Mouse (Mus musculus) testis, adult 2 months (tissue): Measurements from ENCODE around the gene Zbtb7b. TPM values are rescaled to one million over a fixed set of nuclear protein-coding genes. Genes with fewer than 3 reads are reported as not detected.

Experiments used
- H3K27ac ChIP-seq: fragments of 200-500 bp; 2 replicates; pipeline ENCODE4 v1.5.1; 2012; ENCODE audit warnings: low read depth, low read length; ENCODE audit not compliant: control insufficient read depth, insufficient read depth
- H3K27me3 ChIP-seq: fragments of 200-500 bp; 2 replicates; pipeline ENCODE4 v1.6.1; 2012; ENCODE audit warnings: mild to moderate bottlenecking, low read length, moderate library complexity; ENCODE audit not compliant: control insufficient read depth, insufficient read depth
- H3K36me3 ChIP-seq: fragments of 200-500 bp; 2 replicates; pipeline ENCODE4 v1.6.1; 2012; ENCODE audit warnings: mild to moderate bottlenecking, low read length; ENCODE audit not compliant: control insufficient read depth, insufficient read depth
- H3K4me1 ChIP-seq: fragments of 200-500 bp; 2 replicates; pipeline ENCODE4 v1.6.1; 2012; ENCODE audit warnings: low read length; ENCODE audit not compliant: control insufficient read depth, insufficient read depth
- H3K4me3 ChIP-seq: fragments of 200-500 bp; 2 replicates; pipeline ENCODE4 v1.5.1; 2012; ENCODE audit warnings: low read depth, mild to moderate bottlenecking, low read length, moderate library complexity, mixed read lengths; ENCODE audit not compliant: control insufficient read depth
- CTCF ChIP-seq: fragments of 200-500 bp; IDR thresholded peaks from 2 replicates; pipeline ENCODE4 v1.5.1; 2012; ENCODE audit warnings: low read depth, mild to moderate bottlenecking, inconsistent platforms, low read length, moderate library complexity; ENCODE audit not compliant: control insufficient read depth, insufficient read depth, insufficient replicate concordance
- POLR2A ChIP-seq: fragments of 200-500 bp; IDR thresholded peaks from 2 replicates; pipeline ENCODE4 v1.6.1; 2012; ENCODE audit warnings: low read depth, mild to moderate bottlenecking, inconsistent platforms, low read length, moderate library complexity; ENCODE audit not compliant: control insufficient read depth
- polyA plus RNA-seq: library from polyadenylated mRNA; depleted of rRNA; stranded (reverse); fragments of >200 nt; gene quantifications from 2 replicates; pipeline ENCODE4 v1.2.3, GENCODE M21; 2012

Gene Zbtb7b
- polyA plus RNA-seq, 1 experiment: 4.4 TPM

- no peaks in the 10 kb centered on the region for H3K36me3 ChIP-seq
- H3K27ac ChIP-seq: no peak overlapping the region
- H3K27me3 ChIP-seq: no peaks in the 10 kb centered on the region
- TF ChIP-seq CTCF (no peak), POLR2A (no peak)
- no peak overlapping the region for H3K4me3 ChIP-seq
- peaks cover 9% of the 10 kb centered on the region for H3K4me1 ChIP-seq
These were observed 6.9 kb downstream of the Zbtb7b start for GRCm38 (mm10) chr3:89387632-89388031.

GRCm38 (mm10) chr3:89386438-89387420 is 7.8 kb downstream of the Zbtb7b start:
- H3K27ac ChIP-seq: no peak overlapping the region
- TF ChIP-seq POLR2A (no peak), CTCF (no peak)
- H3K4me1 ChIP-seq: peaks cover 9% of the 10 kb centered on the region
- H3K4me3 ChIP-seq: no peak overlapping the region
- no peaks in the 10 kb centered on the region for H3K27me3 ChIP-seq
- H3K36me3 ChIP-seq: no peaks in the 10 kb centered on the region

- H3K27me3 ChIP-seq: no peaks in the 10 kb centered on the region
- TF ChIP-seq POLR2A (no peak), CTCF (no peak)
- H3K4me1 ChIP-seq: peaks cover 3% of the 10 kb centered on the region; the same call in 1 of the 2 replicates
- no peaks in the 10 kb centered on the region for H3K36me3 ChIP-seq
- no peak overlapping the region for H3K27ac ChIP-seq
- H3K4me3 ChIP-seq: no peak overlapping the region
These were observed 9.1 kb downstream of the Zbtb7b start for GRCm38 (mm10) chr3:89385451-89385850.

- Histone ChIP-seq H3K27me3 (no peaks in the 10 kb centered on the region), H3K27ac (no peak overlapping the region), H3K4me3 (no peak overlapping the region), H3K4me1 (no peaks in the 10 kb centered on the region; the same call in 1 of the 2 replicates), H3K36me3 (no peaks in the 10 kb centered on the region)
- no peak for TF ChIP-seq POLR2A
- no peak for TF ChIP-seq CTCF
These were observed 10.1 kb downstream of the Zbtb7b start for GRCm38 (mm10) chr3:89384331-89385076.

- no peak overlapping the region for H3K27ac ChIP-seq
- no peak overlapping the region for H3K4me3 ChIP-seq
- H3K27me3 ChIP-seq: no peaks in the 10 kb centered on the region
- no peaks in the 10 kb centered on the region; the same call in 1 of the 2 replicates for H3K4me1 ChIP-seq
- no peak for TF ChIP-seq POLR2A
- TF ChIP-seq CTCF: no peak
- no peaks in the 10 kb centered on the region for H3K36me3 ChIP-seq
These were observed 10.8 kb downstream of the Zbtb7b start for GRCm38 (mm10) chr3:89383651-89384255.

- no peak for TF ChIP-seq POLR2A
- no peak for TF ChIP-seq CTCF
- no peak overlapping the region for H3K4me3 ChIP-seq
- no peak overlapping the region for H3K27ac ChIP-seq
- no peaks in the 10 kb centered on the region for H3K36me3 ChIP-seq
- H3K27me3 ChIP-seq: no peaks in the 10 kb centered on the region
- H3K4me1 ChIP-seq: peaks cover 3% of the 10 kb centered on the region
These were observed 11.6 kb downstream of the Zbtb7b start for GRCm38 (mm10) chr3:89382950-89383349.

GRCm38 (mm10) chr3:89382033-89382882 is 12.3 kb downstream of the Zbtb7b start:
- no peaks in the 10 kb centered on the region for H3K36me3 ChIP-seq
- peaks cover 7% of the 10 kb centered on the region for H3K4me1 ChIP-seq
- no peak overlapping the region for H3K4me3 ChIP-seq
- no peak overlapping the region for H3K27ac ChIP-seq
- TF ChIP-seq CTCF (no peak), POLR2A (no peak)
- H3K27me3 ChIP-seq: no peaks in the 10 kb centered on the region
